Mouse (Mus musculus) E14TG2a.4 (cell line): Measurements from ENCODE around the gene Mprip.

Experiments used
- H3K27me3 ChIP-seq: 2 replicates; pipeline ENCODE4 v1.6.1; 2014; ENCODE audit warnings: low read length, control low read depth; ENCODE audit not compliant: insufficient read depth
- H3K36me3 ChIP-seq: 2 replicates; pipeline ENCODE4 v1.6.1; 2014; ENCODE audit warnings: low read length, control low read depth; ENCODE audit not compliant: insufficient read depth
- H3K4me1 ChIP-seq: replicated peaks from 2 replicates; pipeline ENCODE4 v1.6.1; 2014; ENCODE audit warnings: low read depth, low read length, control low read depth
- H3K4me3 ChIP-seq: replicated peaks from 2 replicates; pipeline ENCODE4 v1.5.1; 2014; ENCODE audit warnings: mild to moderate bottlenecking, low read length
- H3K9me3 ChIP-seq: 2 replicates; pipeline ENCODE4 v1.6.1; 2014; ENCODE audit warnings: low read length, control low read depth
- CTCF ChIP-seq: conservative IDR thresholded peaks from 2 replicates; pipeline ENCODE4 v1.5.1; 2014; ENCODE audit warnings: low read length
- NANOG ChIP-seq: IDR thresholded peaks from 2 replicates; pipeline ENCODE4 v1.6.1; 2014; ENCODE audit warnings: borderline replicate concordance, low read length, mixed read lengths
- POU5F1 ChIP-seq: IDR thresholded peaks from 2 replicates; pipeline ENCODE4 v1.6.1; 2014; ENCODE audit warnings: low read length, borderline replicate concordance

Mprip gene

GRCm38 (mm10) chr11:59754504-59754903 lies 93.4 kb downstream of the Mprip start:
- TF ChIP-seq POU5F1 = no peak
- H3K4me1 ChIP-seq = peaks cover 8% of the 10 kb centered on the region

GRCm38 (mm10) chr11:59756351-59756750 lies 95.2 kb downstream of the Mprip start:
- H3K27me3 ChIP-seq = no peaks in the 10 kb centered on the region
- no peaks in the 10 kb centered on the region for H3K9me3 ChIP-seq
- peaks cover 97% of the 10 kb centered on the region for H3K36me3 ChIP-seq
- TF ChIP-seq NANOG (no peak), POU5F1 (no peak), CTCF (no peak)
- peaks cover 8% of the 10 kb centered on the region for H3K4me1 ChIP-seq
- H3K4me3 ChIP-seq = no peak overlapping the region

More at GRCm38 (mm10) chr11:59754504-59754903, 93.4 kb downstream of the Mprip start:
- no peaks in the 10 kb centered on the region for H3K27me3 ChIP-seq
- peaks cover 96% of the 10 kb centered on the region for H3K36me3 ChIP-seq
- no peak overlapping the region for H3K4me3 ChIP-seq
- H3K9me3 ChIP-seq = no peaks in the 10 kb centered on the region

GRCm38 (mm10) chr11:59758191-59758985 lies 97.3 kb downstream of the Mprip start:
- peaks cover 90% of the 10 kb centered on the region for H3K36me3 ChIP-seq
- no peaks in the 10 kb centered on the region for H3K27me3 ChIP-seq
- TF ChIP-seq NANOG (no peak), POU5F1 (no peak), CTCF (no peak)
- H3K4me3 ChIP-seq = no peak overlapping the region
- H3K4me1 ChIP-seq = peaks cover 8% of the 10 kb centered on the region
- H3K9me3 ChIP-seq = no peaks in the 10 kb centered on the region

GRCm38 (mm10) chr11:59759178-59759577 lies 98.1 kb downstream of the Mprip start:
- H3K36me3 ChIP-seq = peaks cover 90% of the 10 kb centered on the region
- H3K27me3 ChIP-seq = no peaks in the 10 kb centered on the region
- no peak for TF ChIP-seq CTCF
- no peak for TF ChIP-seq NANOG
- no peak for TF ChIP-seq POU5F1
- H3K9me3 ChIP-seq = no peaks in the 10 kb centered on the region
- H3K4me3 ChIP-seq = no peak overlapping the region
- peaks cover 8% of the 10 kb centered on the region for H3K4me1 ChIP-seq

- no peaks in the 10 kb centered on the region for H3K27me3 ChIP-seq
- peaks cover 8% of the 10 kb centered on the region for H3K4me1 ChIP-seq
- TF ChIP-seq NANOG (no peak), CTCF (no peak), POU5F1 (no peak)
- no peak overlapping the region for H3K4me3 ChIP-seq
- H3K9me3 ChIP-seq = no peaks in the 10 kb centered on the region
- peaks cover 92% of the 10 kb centered on the region for H3K36me3 ChIP-seq
These were observed 98.5 kb downstream of the Mprip start for GRCm38 (mm10) chr11:59759626-59760025.

- Histone ChIP-seq H3K9me3 (no peaks in the 10 kb centered on the region), H3K4me1 (peaks cover 8% of the 10 kb centered on the region), H3K36me3 (peaks cover 92% of the 10 kb centered on the region), H3K27me3 (no peaks in the 10 kb centered on the region), H3K4me3 (no peak overlapping the region)
- TF ChIP-seq POU5F1 = no peak
- no peak for TF ChIP-seq CTCF
- no peak for TF ChIP-seq NANOG
These were observed 99.7 kb downstream of the Mprip start for GRCm38 (mm10) chr11:59760796-59761195.

- H3K4me3 ChIP-seq = no peak overlapping the region
- peaks cover 98% of the 10 kb centered on the region for H3K36me3 ChIP-seq
- TF ChIP-seq CTCF (no peak), POU5F1 (no peak), NANOG (no peak)
These were observed 108.2 kb downstream of the Mprip start for GRCm38 (mm10) chr11:59769307-59769706.

GRCm38 (mm10) chr11:59769738-59770137 lies 108.6 kb downstream of the Mprip start:
- Histone ChIP-seq H3K36me3 (peaks cover 98% of the 10 kb centered on the region), H3K4me1 (0 out of 2 replicates have a peak, but pooled peaks cover 3% of the 10 kb centered on the region), H3K27me3 (no peaks in the 10 kb centered on the region), H3K4me3 (no peak overlapping the region), H3K9me3 (no peaks in the 10 kb centered on the region)
- no peak for TF ChIP-seq NANOG
- TF ChIP-seq POU5F1 = no peak
- no peak for TF ChIP-seq CTCF

More at GRCm38 (mm10) chr11:59769307-59769706, 108.2 kb downstream of the Mprip start:
- H3K9me3 ChIP-seq = no peaks in the 10 kb centered on the region
- H3K4me1 ChIP-seq = 0 out of 2 replicates have a peak, but pooled peaks cover 3% of the 10 kb centered on the region
- no peaks in the 10 kb centered on the region for H3K27me3 ChIP-seq
